Mouse (Mus musculus): ENCODE measurements around the gene Tuba1c. TPM values are rescaled to one million over a fixed set of nuclear protein-coding genes. Genes with fewer than 3 reads are reported as not detected.

Gene Tuba1c
- 37.3 and 41.4 TPM in 2 replicates for polyA plus RNA-seq (2015; fragmentation: Nextera tagmentation; extraction: Ambion mirVana)

DNA sequence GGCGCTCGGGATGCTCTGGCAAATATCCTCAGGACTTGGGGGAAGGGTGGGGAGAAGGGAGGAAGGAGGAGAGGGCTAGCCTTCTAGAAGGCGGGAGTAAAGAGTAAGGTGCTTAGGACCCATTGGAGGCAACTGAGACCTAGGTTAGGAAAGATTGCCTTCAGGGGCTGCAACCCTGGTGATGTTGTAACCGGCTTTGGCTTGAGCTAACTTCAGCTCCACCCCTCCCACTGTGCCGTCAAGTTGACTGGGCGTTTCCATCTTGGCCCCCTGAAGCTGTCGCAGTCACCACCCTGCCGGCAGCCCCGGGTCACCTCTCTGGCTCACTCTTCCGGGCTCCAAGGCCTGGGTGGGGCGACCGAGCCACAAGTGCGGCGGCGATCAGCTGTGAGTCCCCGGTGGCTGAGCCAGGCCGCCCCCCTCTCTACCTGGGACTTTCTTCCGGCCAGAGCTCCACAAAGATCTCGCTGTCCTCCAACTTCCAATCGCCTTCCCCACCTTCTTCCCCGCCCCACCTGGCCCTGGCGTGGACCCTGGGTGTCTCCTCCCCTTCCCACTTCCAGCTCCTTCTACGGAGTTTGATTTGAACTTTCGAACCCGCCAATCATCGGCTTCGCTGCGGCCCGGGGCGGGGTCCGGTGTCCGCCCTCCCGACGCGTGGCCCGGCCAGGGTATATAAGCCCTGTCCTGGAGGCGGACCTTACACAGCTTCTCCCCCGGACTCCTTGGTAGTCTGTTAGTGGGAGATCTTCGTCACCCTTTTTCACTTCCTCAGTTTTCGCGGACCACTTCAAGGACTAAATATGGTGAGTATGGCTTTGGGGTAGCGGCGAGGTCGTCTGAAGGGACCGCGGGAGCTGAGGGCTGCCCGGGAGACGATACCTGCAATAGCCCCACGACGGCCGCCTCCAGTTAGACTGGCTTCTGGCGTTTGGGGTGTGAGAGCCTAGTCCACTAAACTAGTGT is at the start of gene Tuba1c:
Tuba1c (plus strand) TSS at position 273 of the 966 bp plus-strand sequence.
- peak; percentile 74 for ATAC-seq
- Histone ChIP-seq H3K9ac (replicated peaks) (peak within 1 kb of the TSS; percentile 54), H3K27ac (no peak within 1 kb of the TSS), H3K4me1 (replicated peaks) (peaks cover 28% of the 10 kb centered on the region), H3K4me3 (replicated peaks) (peak within 1 kb of the TSS; percentile 43), H3K36me3 (no peaks in the 10 kb centered on the region), H3K4me2 (replicated peaks) (peak within 1 kb of the TSS; percentile 74), H3K27me3 (peaks cover 21% of the 10 kb centered on the region), H3K9me3 (no peaks in the 10 kb centered on the region)
- WGBS = under 1% methylated on average over 51 of the region's 52 CpGs

DNA sequence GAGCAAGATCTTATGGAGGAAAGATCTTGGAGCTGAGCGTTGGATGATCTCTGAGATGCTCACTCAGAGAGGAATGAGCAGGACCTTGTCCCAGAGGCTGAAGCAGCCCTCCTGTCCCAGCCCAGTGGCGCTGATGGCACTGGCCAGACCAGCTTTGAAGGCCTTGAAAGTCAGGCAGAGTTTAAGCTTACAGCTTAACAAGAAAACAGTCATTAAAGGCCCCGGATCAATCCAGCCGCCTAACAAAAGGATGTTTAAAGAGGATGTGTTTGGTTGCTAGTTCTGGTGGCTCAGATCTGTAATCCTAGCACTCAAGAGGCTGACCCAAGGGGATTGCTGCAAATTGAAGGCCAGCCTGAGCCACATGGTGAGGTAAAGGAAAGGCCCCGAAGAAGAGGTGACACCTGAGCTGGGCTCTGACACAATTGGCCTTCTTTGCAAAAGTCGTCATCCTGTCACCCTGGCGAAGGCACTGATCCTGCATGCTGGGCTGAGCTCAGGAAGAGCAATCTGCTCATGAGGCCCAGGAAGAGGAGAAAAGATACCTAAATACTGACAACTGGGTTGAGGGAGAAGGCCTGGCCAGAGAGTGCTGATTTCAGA is 49.6 kb upstream of the Tuba1c start:
- H3K27ac ChIP-seq = peak overlapping the region; percentile 96
- no peaks in the 10 kb centered on the region for H3K9me3 ChIP-seq
- H3K9ac ChIP-seq (replicated peaks) = peak overlapping the region; percentile 32; the same call in 1 of the 2 replicates
- no peaks in the 10 kb centered on the region for H3K36me3 ChIP-seq
- peaks cover 76% of the 10 kb centered on the region for H3K4me1 ChIP-seq (replicated peaks)
- H3K4me2 ChIP-seq (replicated peaks) = no peak overlapping the region
- 19% methylated on average over 7 of the region's 7 CpGs for WGBS
- ATAC-seq = no peak
- no peaks in the 10 kb centered on the region for H3K27me3 ChIP-seq
- no peak overlapping the region for H3K4me3 ChIP-seq (replicated peaks)

DNA sequence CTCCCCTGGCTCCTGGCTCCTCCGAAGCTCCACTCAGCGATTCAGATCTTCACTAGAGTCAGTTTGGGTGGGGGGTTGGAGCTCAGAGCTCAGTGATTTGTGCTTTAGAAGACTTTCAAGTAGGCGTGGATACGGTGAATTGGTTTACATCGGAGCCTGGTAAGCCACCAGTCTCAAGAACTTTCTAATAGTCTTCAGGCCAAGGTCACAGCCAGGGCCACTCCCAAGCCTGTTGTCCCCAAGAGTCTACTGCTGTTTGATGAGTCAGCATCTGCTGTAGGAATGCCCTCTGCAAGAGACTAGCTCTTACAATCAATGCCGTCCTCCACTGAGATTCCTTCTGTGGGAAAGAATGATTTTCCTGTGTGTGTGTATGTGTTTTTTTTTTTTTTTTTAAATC is 47.6 kb upstream of the Tuba1c start:
- no peaks in the 10 kb centered on the region for H3K36me3 ChIP-seq
- H3K9ac ChIP-seq (replicated peaks) = no peak overlapping the region
- no peaks in the 10 kb centered on the region for H3K9me3 ChIP-seq
- peak overlapping the region; percentile 99 for H3K27ac ChIP-seq
- no peak overlapping the region for H3K4me3 ChIP-seq (replicated peaks)
- H3K4me2 ChIP-seq (replicated peaks) = no peak overlapping the region; the same call in 1 of the 2 replicates
- peaks cover 83% of the 10 kb centered on the region for H3K4me1 ChIP-seq (replicated peaks)
- no peaks in the 10 kb centered on the region for H3K27me3 ChIP-seq
- no peak for ATAC-seq
- 56% methylated on average over 6 of the region's 6 CpGs for WGBS

DNA sequence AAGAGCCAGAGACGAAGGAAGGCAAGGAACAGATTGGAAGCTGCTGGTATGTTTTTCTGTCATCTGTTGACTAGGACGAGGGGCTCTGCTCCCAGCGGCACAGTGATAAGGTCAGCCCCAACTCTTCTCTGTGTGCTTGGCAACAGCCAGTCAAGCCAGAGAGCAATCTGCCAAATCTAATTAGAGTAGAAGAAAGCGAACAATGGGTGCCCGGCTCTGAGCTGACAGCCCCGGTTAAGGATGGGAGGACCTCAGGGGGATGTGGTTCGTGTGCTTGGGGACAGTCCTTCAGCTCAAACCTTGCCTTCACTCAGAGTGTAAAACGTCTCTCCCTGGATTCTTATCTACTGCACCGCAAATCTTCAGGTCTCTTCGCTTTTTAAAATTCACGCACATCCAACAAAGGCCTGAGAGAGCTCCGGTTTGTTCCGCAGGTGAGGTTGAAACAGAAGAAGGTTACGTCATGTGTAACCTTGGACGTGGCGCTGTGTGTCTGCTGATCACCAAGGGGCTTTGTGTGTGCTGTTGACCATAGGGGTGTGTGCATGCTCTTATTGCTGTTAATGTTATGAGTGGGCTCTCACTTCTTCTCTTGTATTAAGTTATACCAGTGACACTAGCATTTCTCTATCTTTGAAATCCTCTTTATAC is 46.1 kb upstream of the Tuba1c start:
- Histone ChIP-seq H3K4me2 (replicated peaks) (peak overlapping the region; percentile 70), H3K27ac (peak overlapping the region; percentile 99), H3K9me3 (no peaks in the 10 kb centered on the region), H3K4me1 (replicated peaks) (peaks cover 83% of the 10 kb centered on the region), H3K9ac (replicated peaks) (peak overlapping the region; percentile 94), H3K27me3 (no peaks in the 10 kb centered on the region), H3K36me3 (no peaks in the 10 kb centered on the region), H3K4me3 (replicated peaks) (peak overlapping the region; percentile 49)
- 6% methylated on average over 16 of the region's 16 CpGs for WGBS
- peak; percentile 74 for ATAC-seq

DNA sequence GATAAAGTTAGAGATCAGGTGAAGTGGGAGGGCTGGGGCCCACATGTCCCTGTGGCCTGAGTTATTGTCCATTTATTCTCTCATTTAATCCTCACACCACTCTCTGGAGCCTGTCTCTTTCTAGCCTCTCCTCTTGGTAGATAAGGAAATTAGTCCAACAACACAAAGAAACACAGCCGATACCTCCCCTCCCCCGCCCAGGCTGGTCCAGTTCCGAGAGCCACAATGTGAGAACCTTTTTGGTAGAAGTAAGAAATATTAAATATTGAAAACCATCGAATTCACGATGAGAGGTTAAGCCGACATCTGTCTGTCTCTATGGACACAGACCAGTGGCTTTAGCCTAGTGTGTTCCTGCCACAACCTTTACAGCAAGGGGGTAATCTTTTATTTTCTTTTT is 45.0 kb upstream of the Tuba1c start:
- no peak for ATAC-seq
- H3K4me3 ChIP-seq (replicated peaks) = peak overlapping the region; percentile 49
- no peaks in the 10 kb centered on the region for H3K9me3 ChIP-seq
- peak overlapping the region; percentile 99 for H3K27ac ChIP-seq
- peak overlapping the region; percentile 70 for H3K4me2 ChIP-seq (replicated peaks)
- peak overlapping the region; percentile 94 for H3K9ac ChIP-seq (replicated peaks)
- H3K4me1 ChIP-seq (replicated peaks) = peaks cover 84% of the 10 kb centered on the region
- 0 out of 2 replicates have a peak, but pooled peaks cover 4% of the 10 kb centered on the region for H3K36me3 ChIP-seq
- 8% methylated on average over 6 of the region's 6 CpGs for WGBS
- no peaks in the 10 kb centered on the region for H3K27me3 ChIP-seq

DNA sequence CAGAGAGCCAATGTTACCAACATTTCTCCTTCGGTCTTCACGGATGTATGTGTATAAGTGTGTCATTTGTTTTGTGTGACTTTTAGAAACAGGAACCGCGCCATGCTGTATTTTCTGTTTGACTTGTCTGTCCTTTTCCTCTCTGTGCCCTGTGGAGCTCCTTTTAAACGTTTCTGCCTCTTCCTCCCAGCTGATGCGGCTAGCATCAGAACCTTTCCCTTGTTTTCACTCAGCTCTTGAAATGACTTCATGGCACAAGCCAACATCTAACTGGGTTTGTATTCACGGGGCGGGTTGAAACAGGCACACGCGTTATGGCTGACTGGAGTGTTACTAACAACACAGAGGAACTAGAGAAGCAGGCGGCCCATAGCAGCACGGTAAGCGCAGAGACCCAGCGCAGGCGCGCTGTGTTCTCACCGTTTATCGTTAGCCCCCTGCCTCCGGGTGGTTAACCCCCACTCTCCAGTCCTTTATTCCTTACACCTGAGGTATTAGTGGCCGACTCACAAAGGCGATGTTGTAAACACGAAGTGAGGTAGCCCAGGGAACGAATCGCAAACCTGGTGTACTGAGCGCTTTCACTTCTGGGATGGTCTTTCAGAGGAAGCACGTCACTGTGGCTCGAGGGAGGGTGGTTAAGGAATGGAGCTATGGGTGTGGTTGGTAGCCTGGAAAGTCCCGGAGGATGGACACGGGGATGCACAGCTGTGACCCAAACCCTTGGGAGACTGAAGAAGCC is 44.3 kb upstream of the Tuba1c start:
- H3K4me1 ChIP-seq (replicated peaks) = peaks cover 84% of the 10 kb centered on the region
- peak overlapping the region; percentile 70 for H3K4me2 ChIP-seq (replicated peaks)
- WGBS = 1% methylated on average over 29 of the region's 29 CpGs
- H3K4me3 ChIP-seq (replicated peaks) = peak overlapping the region; percentile 49
- no peaks in the 10 kb centered on the region for H3K9me3 ChIP-seq
- peak overlapping the region; percentile 99 for H3K27ac ChIP-seq
- H3K36me3 ChIP-seq = 0 out of 2 replicates have a peak, but pooled peaks cover 4% of the 10 kb centered on the region
- peak; percentile 68 for ATAC-seq
- no peaks in the 10 kb centered on the region for H3K27me3 ChIP-seq
- H3K9ac ChIP-seq (replicated peaks) = peak overlapping the region; percentile 94

DNA sequence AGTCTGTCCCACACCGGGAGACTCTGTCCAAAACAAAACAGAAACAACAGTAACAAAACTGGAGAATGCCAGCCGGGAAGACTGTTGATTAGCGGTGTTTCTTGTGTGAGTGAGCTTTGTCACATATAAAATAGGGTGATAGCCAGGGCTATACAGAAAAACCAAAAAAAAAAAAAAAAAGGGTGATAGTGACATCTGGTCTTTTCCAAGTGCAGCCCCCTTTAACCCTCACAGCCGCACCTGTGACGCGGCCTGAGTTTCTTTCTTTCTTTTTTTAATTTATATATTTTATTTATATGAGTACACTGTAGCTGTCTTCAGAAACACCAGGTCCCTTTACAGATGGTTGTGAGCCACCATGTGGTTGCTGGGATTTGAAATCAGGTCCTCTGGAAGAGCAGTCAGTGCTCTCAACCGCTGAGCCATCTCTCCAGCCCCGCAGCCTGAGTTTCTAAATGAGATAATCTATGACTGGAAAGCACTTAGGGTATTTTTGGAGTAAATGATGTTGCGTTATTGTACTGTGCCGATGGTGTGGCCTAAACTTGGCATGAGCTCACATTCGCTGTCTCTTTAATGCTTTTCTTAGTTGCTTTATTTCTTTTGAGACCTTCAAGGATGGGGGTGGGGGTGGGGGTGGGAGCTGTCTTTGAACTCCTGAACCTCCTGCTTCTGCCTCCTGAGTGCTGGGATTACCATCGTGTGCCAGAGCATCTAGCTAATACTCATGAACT is 43.5 kb upstream of the Tuba1c start:
- no peak for ATAC-seq
- Histone ChIP-seq H3K4me3 (replicated peaks) (peak overlapping the region; percentile 49), H3K9me3 (no peaks in the 10 kb centered on the region), H3K9ac (replicated peaks) (peak overlapping the region; percentile 94), H3K27ac (peak overlapping the region; percentile 99), H3K36me3 (0 out of 2 replicates have a peak, but pooled peaks cover 4% of the 10 kb centered on the region), H3K4me1 (replicated peaks) (peaks cover 86% of the 10 kb centered on the region), H3K4me2 (replicated peaks) (peak overlapping the region; percentile 70), H3K27me3 (no peaks in the 10 kb centered on the region)
- WGBS = 10% methylated on average over 12 of the region's 12 CpGs

DNA sequence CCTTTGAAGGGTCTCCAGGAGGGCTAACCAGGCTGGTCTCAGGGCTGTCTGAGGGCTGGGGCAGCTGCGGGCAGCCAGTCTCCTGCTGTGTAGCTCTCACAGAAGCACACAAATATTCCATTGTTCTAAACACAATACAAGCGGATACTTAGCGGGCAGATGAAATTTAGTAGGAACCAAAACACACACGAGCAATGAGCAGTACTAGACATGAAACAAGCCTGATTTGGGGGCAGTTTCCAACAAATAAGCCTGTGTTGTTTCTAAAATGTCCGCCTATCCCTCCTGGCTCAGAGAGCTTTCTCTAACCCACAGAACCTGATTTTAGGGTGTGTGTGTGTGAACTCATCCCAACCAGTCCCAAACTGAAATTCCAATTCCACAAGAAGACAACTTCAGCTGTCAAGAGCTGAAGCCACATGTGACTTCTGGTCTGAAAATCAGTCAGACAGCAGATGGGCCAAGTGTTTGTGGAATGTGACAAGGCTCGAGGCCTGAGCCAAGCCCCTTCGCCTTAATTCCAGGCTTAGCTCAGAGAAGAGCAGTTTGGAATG is 42.5 kb upstream of the Tuba1c start:
- Histone ChIP-seq H3K9me3 (no peaks in the 10 kb centered on the region), H3K4me1 (replicated peaks) (peaks cover 86% of the 10 kb centered on the region), H3K36me3 (0 out of 2 replicates have a peak, but pooled peaks cover 4% of the 10 kb centered on the region), H3K9ac (replicated peaks) (peak overlapping the region; percentile 94), H3K27me3 (no peaks in the 10 kb centered on the region), H3K4me3 (replicated peaks) (peak overlapping the region; percentile 49), H3K4me2 (replicated peaks) (peak overlapping the region; percentile 70), H3K27ac (peak overlapping the region; percentile 99)
- 0% methylated on average over 7 of the region's 7 CpGs for WGBS
- peak; percentile 25; the same call in 1 of the 2 replicates for ATAC-seq

DNA sequence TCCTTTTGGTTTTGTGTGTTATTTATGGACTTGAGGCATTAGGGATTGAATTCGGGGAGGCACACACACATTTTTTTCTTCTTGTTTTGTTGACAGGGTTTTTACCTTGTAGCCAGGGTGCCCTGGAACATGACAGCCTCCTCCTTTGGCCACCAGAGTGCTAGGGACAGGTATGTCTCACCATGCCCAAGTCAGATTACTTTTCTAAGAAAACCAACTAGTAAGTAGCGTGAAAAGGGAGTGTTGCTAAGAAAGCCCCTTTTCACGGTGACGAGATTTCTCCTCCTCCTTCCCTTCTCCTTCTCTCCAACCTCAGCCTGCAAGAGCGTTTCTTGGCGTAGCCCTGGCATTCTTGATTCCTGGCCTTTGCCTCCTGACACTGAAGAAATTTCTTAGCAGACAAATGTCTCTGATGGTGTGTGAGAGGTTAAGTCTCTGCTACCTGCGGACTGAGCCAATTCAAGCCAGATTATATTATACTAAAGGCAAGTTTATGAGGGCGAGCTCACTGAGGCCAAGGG is 42.0 kb upstream of the Tuba1c start:
- Histone ChIP-seq H3K9ac (replicated peaks) (peak overlapping the region; percentile 94), H3K4me3 (replicated peaks) (peak overlapping the region; percentile 49), H3K9me3 (no peaks in the 10 kb centered on the region), H3K36me3 (0 out of 2 replicates have a peak, but pooled peaks cover 4% of the 10 kb centered on the region), H3K4me2 (replicated peaks) (peak overlapping the region; percentile 70), H3K4me1 (replicated peaks) (peaks cover 86% of the 10 kb centered on the region), H3K27me3 (no peaks in the 10 kb centered on the region), H3K27ac (peak overlapping the region; percentile 99)
- WGBS = 18% methylated on average over 8 of the region's 8 CpGs
- ATAC-seq = no peak

DNA sequence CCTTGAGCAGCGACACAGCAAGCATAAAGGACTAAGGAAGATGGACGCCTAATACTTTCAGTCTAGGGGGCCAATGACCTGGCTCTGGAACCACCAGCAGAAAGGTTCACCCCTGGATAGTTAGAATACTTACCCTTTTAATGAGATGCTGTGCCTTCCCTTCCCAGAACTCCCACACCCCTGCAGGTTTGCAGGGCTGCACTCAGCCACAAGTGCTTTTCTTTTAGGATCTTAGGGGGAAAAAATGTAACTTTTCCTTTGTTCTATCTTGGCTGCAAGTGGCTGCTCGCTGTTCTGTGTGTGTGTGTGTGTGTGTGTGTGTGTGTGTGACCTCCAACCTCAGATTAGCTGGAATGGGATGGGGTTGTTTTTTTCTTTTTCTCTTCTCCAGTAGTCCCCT is 40.9 kb upstream of the Tuba1c start:
- WGBS = 36% methylated on average over 3 of the region's 3 CpGs
- H3K4me1 ChIP-seq (replicated peaks) = peaks cover 82% of the 10 kb centered on the region
- H3K27ac ChIP-seq = peak overlapping the region; percentile 99
- H3K4me3 ChIP-seq (replicated peaks) = peak overlapping the region; percentile 49
- H3K36me3 ChIP-seq = 0 out of 2 replicates have a peak, but pooled peaks cover 4% of the 10 kb centered on the region
- no peak for ATAC-seq
- H3K9me3 ChIP-seq = no peaks in the 10 kb centered on the region
- H3K27me3 ChIP-seq = no peaks in the 10 kb centered on the region
- peak overlapping the region; percentile 70 for H3K4me2 ChIP-seq (replicated peaks)
- peak overlapping the region; percentile 94 for H3K9ac ChIP-seq (replicated peaks)

Data from midbrain, embryonic 13.5 days (tissue).